In the genomic region with DNA sequence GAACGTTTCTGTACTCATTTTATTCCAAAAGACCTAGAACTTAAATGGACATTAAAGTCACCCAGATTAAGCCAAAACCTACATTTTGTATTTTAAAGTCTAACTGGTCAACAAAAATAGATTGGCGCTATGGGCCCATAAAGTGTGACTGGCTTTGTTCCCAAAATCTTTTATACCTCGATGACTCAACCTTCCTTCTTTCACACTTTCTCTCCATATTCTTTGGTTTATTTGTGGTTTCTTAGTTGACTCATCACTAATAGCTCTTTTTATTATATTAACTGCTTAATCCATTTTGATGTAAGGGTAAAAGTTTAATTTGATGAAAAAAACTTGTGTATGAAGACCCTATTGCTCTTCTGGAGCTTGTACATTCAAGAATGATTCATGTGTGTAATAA, we compare ENCODE assay signal across 22 mouse cellular contexts. TPM values are rescaled to one million over a fixed set of nuclear protein-coding genes. Genes with fewer than 3 reads are reported as not detected.
DNase-seq lines count a peak whose midpoint lies in the region; ATAC-seq lines count a peak whose summit lies in the region.
"Had no signal": no experiment of that assay in that cellular context is flagged by ENCODE, and none has a peak within 500 bp of the region (broad histone marks: within the 10 kb centered on the region; RNA-seq: fewer than 3 reads in every experiment).

No protein-coding gene starts in this region.

- peak; percentile 39 for DNase-seq in 3T3-L1 (ENCODE audit: low read depth, low spot score)
- DNase-seq in MN1 (ENCODE audit: low spot score) = peak; percentile 11
- peak; percentile 17 for DNase-seq in NIH3T3 (ENCODE audit: low read depth)
- no peak for DNase-seq in adrenal gland, postnatal 25 days
- DNase-seq in kidney, postnatal 14 days = no peak
- no peak for DNase-seq in frontal cortex, postnatal 14 days (ENCODE audit: low spot score in 2 of 2)
- DNase-seq: adrenal gland, adult 2 months; adrenal gland, postnatal 10 days; adrenal gland, postnatal 36 days; B cell, adult 2 months; cerebellum, adult 11 months; cerebellum, adult 18-20 months; cerebellum, adult 8-10 months; cerebellum, adult 9-11 months; cerebellum, postnatal 14 days; forebrain, postnatal 0 days had no signal

- no peak for ATAC-seq in frontal cortex, adult (ENCODE audit: low TSS enrichment)
- ATAC-seq: CD4-positive, CD25-positive, alpha-beta regulatory T cell, adult 4 months; forebrain, embryonic 13.5 days; forebrain, embryonic 15.5 days; forebrain, postnatal 0 days had no signal

RNA-seq across cellular contexts. Expression of gene Ube2d2b, which starts 1.5 kb away (rescaled TPM):
- total RNA-seq in adrenal gland, postnatal 25 days (2021) = not detected in 2 replicates
- total RNA-seq: adrenal gland, adult 2 months; adrenal gland, postnatal 10 days; adrenal gland, postnatal 36 days; CH12.LX; forebrain, postnatal 0 days; gastrocnemius, adult 18-20 months had no signal

RNA-seq across cellular contexts. Expression of gene Evi5, which starts 43.6 kb away (rescaled TPM):
- 63.0 TPM in 2 replicates for total RNA-seq in adrenal gland, postnatal 25 days (2021)

Comparison
In these comparisons a context has a peak if more than half of its experiments do, and no peak if none do; other contexts are left out.
1. DNase-seq: peak in 3T3-L1 (single experiment), MN1 (single experiment) and NIH3T3 (single experiment); none in adrenal gland, postnatal 25 days (single experiment), kidney, postnatal 14 days (single experiment) and frontal cortex, postnatal 14 days (0 of 2).